In genomic region chr8:64946441-64946819, GRCm38 (mm10) we compare ENCODE assay signal across 9 mouse cellular contexts. TPM values are rescaled to one million over a fixed set of nuclear protein-coding genes. Genes with fewer than 3 reads are reported as not detected.
DNase-seq lines count a peak whose midpoint lies in the region; ATAC-seq and TF ChIP-seq lines count a peak whose summit lies in the region.
"Had no signal": no experiment of that assay in that cellular context is flagged by ENCODE, and none has a peak within 500 bp of the region (broad histone marks: within the 10 kb centered on the region; RNA-seq: fewer than 3 reads in every experiment).

No protein-coding gene starts in this region.

- H3K27ac ChIP-seq in kidney, postnatal 0 days: no peak overlapping the region
- H3K27ac ChIP-seq in hindbrain, embryonic 12.5 days: no peak overlapping the region
- H3K27ac ChIP-seq in midbrain, embryonic 14.5 days (replicated peaks; ENCODE audit: low read depth, low read length): no peak overlapping the region

- H3K4me1 ChIP-seq in kidney, postnatal 0 days (replicated peaks; ENCODE audit: insufficient read depth, low read length): no peaks in the 10 kb centered on the region
- H3K4me1 ChIP-seq in hindbrain, embryonic 12.5 days: peaks cover 6% of the 10 kb centered on the region; the same call in 1 of the 2 replicates
- peaks cover 7% of the 10 kb centered on the region; the same call in 1 of the 2 replicates for H3K4me1 ChIP-seq in midbrain, embryonic 14.5 days (ENCODE audit: control insufficient read depth, insufficient read depth, low read length)

- 0 out of 2 replicates have a peak, but pooled peaks cover 8% of the 10 kb centered on the region for H3K27me3 ChIP-seq in kidney, postnatal 0 days (ENCODE audit: insufficient read depth, low read length)
- no peaks in the 10 kb centered on the region; the same call in 1 of the 2 replicates for H3K27me3 ChIP-seq in hindbrain, embryonic 12.5 days
- H3K27me3 ChIP-seq in midbrain, embryonic 14.5 days (ENCODE audit: control insufficient read depth, insufficient read depth, low read length): no peaks in the 10 kb centered on the region

- peak overlapping the region; percentile 67 for H3K4me2 ChIP-seq in kidney, postnatal 0 days (ENCODE audit: low read length)
- H3K4me2 ChIP-seq in hindbrain, embryonic 12.5 days (replicated peaks): peak overlapping the region; percentile 57
- H3K4me2 ChIP-seq in midbrain, embryonic 14.5 days (ENCODE audit: low read length): peak overlapping the region; percentile 60

- TF ChIP-seq CTCF in kidney, postnatal 0 days (IDR thresholded peaks at IDR 0.05; ENCODE audit: low read depth): no peak

- no peak for ATAC-seq in kidney, postnatal 0 days (replicated peaks; ENCODE audit: low FRiP score, low read depth)
- ATAC-seq in hindbrain, embryonic 12.5 days (ENCODE audit: low FRiP score): no peak
- ATAC-seq in midbrain, embryonic 14.5 days (ENCODE audit: low FRiP score, low TSS enrichment): no peak

- no peaks in the 10 kb centered on the region for H3K9me3 ChIP-seq in kidney, postnatal 0 days (replicated peaks; ENCODE audit: low read length)
- no peaks in the 10 kb centered on the region for H3K9me3 ChIP-seq in hindbrain, embryonic 12.5 days (replicated peaks)
- no peaks in the 10 kb centered on the region for H3K9me3 ChIP-seq in midbrain, embryonic 14.5 days (ENCODE audit: control insufficient read depth, low read length)

- WGBS in kidney, postnatal 0 days: 45% methylated on average over 8 of the region's 8 CpGs
- WGBS in hindbrain, embryonic 12.5 days: 56% methylated on average over 8 of the region's 8 CpGs
- 48% methylated on average over 8 of the region's 8 CpGs for WGBS in midbrain, embryonic 14.5 days

- no peak overlapping the region for H3K9ac ChIP-seq in kidney, postnatal 0 days (ENCODE audit: low read depth, low read length)
- H3K9ac ChIP-seq in hindbrain, embryonic 12.5 days: no peak overlapping the region
- H3K9ac ChIP-seq in midbrain, embryonic 14.5 days (replicated peaks; ENCODE audit: low read length): no peak overlapping the region

- peak; percentile 14 for DNase-seq in kidney, postnatal 0 days (ENCODE audit: low spot score)
- no peak for DNase-seq in kidney, adult 11 months
- DNase-seq in Muller cell, postnatal 12 days (ENCODE audit: inconsistent ontology term): peak; percentile 71
- DNase-seq in midbrain, embryonic 14.5 days: no peak
- DNase-seq in right cerebral cortex, postnatal 14 days: no peak
- no peak for DNase-seq in cerebellum, adult 18-20 months
- DNase-seq in frontal cortex, postnatal 36 days (ENCODE audit: low spot score in 2 of 2): no peak

- peak overlapping the region; percentile 76 for H3K4me3 ChIP-seq in kidney, postnatal 0 days (replicated peaks; ENCODE audit: low read depth, low read length)
- no peak overlapping the region for H3K4me3 ChIP-seq in hindbrain, embryonic 12.5 days
- 0 out of 2 replicates have a peak overlapping the region, but pooled peaks have one; percentile 75 for H3K4me3 ChIP-seq in midbrain, embryonic 14.5 days (replicated peaks; ENCODE audit: low read depth, low read length)

- H3K36me3 ChIP-seq in kidney, postnatal 0 days (ENCODE audit: insufficient read depth, low read length): no peaks in the 10 kb centered on the region
- H3K36me3 ChIP-seq in hindbrain, embryonic 12.5 days: no peaks in the 10 kb centered on the region
- no peaks in the 10 kb centered on the region for H3K36me3 ChIP-seq in midbrain, embryonic 14.5 days (ENCODE audit: control insufficient read depth, insufficient read depth, low read length)

RNA-seq across cellular contexts. Expression of gene Tmem192, which starts 0.6 kb away (rescaled TPM):
- polyA plus RNA-seq in kidney, postnatal 0 days (2015; fragmentation: Nextera tagmentation; extraction: Ambion mirVana): 50.0 and 50.3 TPM in 2 replicates
- polyA plus RNA-seq in hindbrain, embryonic 12.5 days (2016; fragmentation: Nextera tagmentation; extraction: Ambion mirVana): 20.6 and 21.6 TPM in 2 replicates
- 28.2 and 32.7 TPM in 2 replicates for polyA plus RNA-seq in midbrain, embryonic 14.5 days (2014; fragmentation: Nextera tagmentation; extraction: Ambion mirVana)

RNA-seq across cellular contexts. Expression of gene Trim75, which starts 41.2 kb away (rescaled TPM):
- polyA plus RNA-seq in kidney, postnatal 0 days (2015; fragmentation: Nextera tagmentation; extraction: Ambion mirVana): not detected in 2 replicates
- polyA plus RNA-seq in hindbrain, embryonic 12.5 days (2016; fragmentation: Nextera tagmentation; extraction: Ambion mirVana): not detected in 2 replicates
- 0.08 and 0.18 TPM in 2 replicates for polyA plus RNA-seq in midbrain, embryonic 14.5 days (2014; fragmentation: Nextera tagmentation; extraction: Ambion mirVana)
- polyA plus RNA-seq: brain, embryonic 14.5 days had no signal

Comparison
In these comparisons a context has a peak if more than half of its experiments do, and no peak if none do; other contexts are left out.
1. DNase-seq: peak in kidney, postnatal 0 days (single experiment) and Muller cell, postnatal 12 days (single experiment); none in kidney, adult 11 months (single experiment), midbrain, embryonic 14.5 days (single experiment), right cerebral cortex, postnatal 14 days (single experiment), cerebellum, adult 18-20 months (0 of 2) and frontal cortex, postnatal 36 days (0 of 2).
2. Peak in every context shown above with its lines, with median percentiles within 50 percentile points of each other: H3K4me2 ChIP-seq.